Mouse (Mus musculus): ENCODE data around the gene Gtf3c1. TPM values are rescaled to one million over a fixed set of nuclear protein-coding genes. Genes with fewer than 3 reads are reported as not detected.

Gtf3c1 gene
- polyA plus RNA-seq, 2 experiments from 2014 or later, result 17.8 to 21.3 TPM

- no peak for ATAC-seq
Measured at GRCm38 (mm10) chr7:125615453-125615852, 92.1 kb downstream of the Gtf3c1 start.

GRCm38 (mm10) chr7:125613579-125613978, 94.0 kb downstream of the Gtf3c1 start:
- no peak for ATAC-seq

- no peak for ATAC-seq
Measured at GRCm38 (mm10) chr7:125608183-125608688, 99.3 kb downstream of the Gtf3c1 start.

- ATAC-seq, result peak; percentile 70
Measured at GRCm38 (mm10) chr7:125607384-125608182, 100.0 kb downstream of the Gtf3c1 start.

GRCm38 (mm10) chr7:125606265-125607164, 101.1 kb downstream of the Gtf3c1 start:
- ATAC-seq, result no peak

- ATAC-seq, result peak; percentile 16
Measured at GRCm38 (mm10) chr7:125605725-125606139, 101.8 kb downstream of the Gtf3c1 start.

GRCm38 (mm10) chr7:125604362-125605319, 102.9 kb downstream of the Gtf3c1 start:
- ATAC-seq, result no peak

- ATAC-seq, result peak; percentile 62
Measured at GRCm38 (mm10) chr7:125603185-125603631, 104.4 kb downstream of the Gtf3c1 start, which contains the start of gene Il21r. Gene Il21r (plus strand): TSS chr7:125603429.

GRCm38 (mm10) chr7:125601821-125602448, 105.6 kb downstream of the Gtf3c1 start:
- ATAC-seq, result no peak

GRCm38 (mm10) chr7:125601280-125601670, 106.3 kb downstream of the Gtf3c1 start:
- no peak for ATAC-seq

GRCm38 (mm10) chr7:125600612-125601279, 106.8 kb downstream of the Gtf3c1 start:
- ATAC-seq, result no peak

- no peak for ATAC-seq
Measured at GRCm38 (mm10) chr7:125600136-125600535, 107.4 kb downstream of the Gtf3c1 start.

- no peak for ATAC-seq
Measured at GRCm38 (mm10) chr7:125599373-125599973, 108.1 kb downstream of the Gtf3c1 start.

GRCm38 (mm10) chr7:125597516-125598347, 109.8 kb downstream of the Gtf3c1 start:
- ATAC-seq, result no peak

- ATAC-seq, result no peak
Measured at GRCm38 (mm10) chr7:125597083-125597482, 110.5 kb downstream of the Gtf3c1 start.

GRCm38 (mm10) chr7:125596406-125596805, 111.2 kb downstream of the Gtf3c1 start:
- ATAC-seq, result no peak

GRCm38 (mm10) chr7:125593831-125594230, 113.7 kb downstream of the Gtf3c1 start:
- ATAC-seq, result peak; percentile 86

Measured in activated CD4-positive, CD25-positive, alpha-beta regulatory T cell, adult 4 months (primary cell).